Mouse (Mus musculus) E14TG2a.4 (cell line): ENCODE measurements around the gene Ptch1.

Experiments used
- CTCF ChIP-seq: conservative IDR thresholded peaks from 2 replicates; pipeline ENCODE4 v1.5.1; 2014; ENCODE audit warnings: low read length
- NANOG ChIP-seq: IDR thresholded peaks from 2 replicates; pipeline ENCODE4 v1.6.1; 2014; ENCODE audit warnings: borderline replicate concordance, low read length, mixed read lengths
- POU5F1 ChIP-seq: IDR thresholded peaks from 2 replicates; pipeline ENCODE4 v1.6.1; 2014; ENCODE audit warnings: low read length, borderline replicate concordance

DNA sequence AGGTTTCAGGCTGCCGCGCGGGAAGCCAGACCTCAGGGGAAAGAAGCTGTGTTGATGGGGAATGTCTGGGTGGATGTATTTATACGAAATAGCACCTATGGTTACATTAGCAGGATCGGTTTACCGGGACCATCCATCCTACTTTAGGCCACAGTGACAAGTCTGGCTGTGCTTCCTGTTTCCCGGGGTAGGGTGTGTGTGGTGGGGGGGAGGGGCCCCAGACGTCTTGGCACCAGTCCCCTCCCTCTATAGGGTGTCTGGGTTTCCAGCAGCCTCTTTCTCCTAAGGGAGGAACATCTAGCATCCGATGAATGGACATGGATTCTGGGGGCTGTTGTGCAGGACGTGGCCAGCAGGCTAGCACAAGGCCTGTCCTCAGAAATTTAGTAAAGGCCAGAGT is 36.3 kb upstream of the Ptch1 start:
- TF ChIP-seq CTCF (no peak), NANOG (no peak), POU5F1 (no peak)
